ENCODE assay signal across 17 mouse cellular contexts in the genomic region with DNA sequence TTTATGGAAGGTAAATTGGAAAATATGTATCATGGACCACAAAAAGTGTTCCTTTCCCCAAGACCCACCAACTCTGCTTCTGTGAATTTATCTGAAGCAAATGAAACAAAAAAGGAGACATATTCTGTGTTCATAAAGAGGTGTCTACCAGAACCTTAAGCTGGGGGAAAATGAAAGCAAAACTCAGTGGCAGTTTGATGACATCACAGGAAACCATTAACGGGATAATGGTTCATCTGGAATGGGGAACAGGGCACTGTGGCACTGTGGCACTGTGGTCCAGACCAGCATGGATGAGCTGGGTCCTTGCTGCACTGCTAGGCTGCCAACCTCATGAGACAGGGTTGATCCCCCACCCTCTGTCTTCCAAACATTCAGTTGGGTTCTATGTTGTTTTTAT. TPM values are rescaled to one million over a fixed set of nuclear protein-coding genes. Genes with fewer than 3 reads are reported as not detected.
A peak's percentile ranks its signal among the peaks of the same experiment; 100 is the strongest.
DNase-seq lines count a peak whose midpoint lies in the region; ATAC-seq and TF ChIP-seq lines count a peak whose summit lies in the region.
"Had no signal": no experiment of that assay in that cellular context is flagged by ENCODE, and none has a peak within 500 bp of the region (broad histone marks: within the 10 kb centered on the region; RNA-seq: fewer than 3 reads in every experiment).

No protein-coding gene starts in this region.

- no peaks in the 10 kb centered on the region for H3K36me3 ChIP-seq in lung, embryonic 14.5 days (ENCODE audit: insufficient read depth)
- H3K36me3 ChIP-seq: hindbrain, embryonic 10.5 days had no signal

- peaks cover 3% of the 10 kb centered on the region; the same call in 1 of the 2 replicates for H3K4me1 ChIP-seq in lung, embryonic 14.5 days (ENCODE audit: insufficient read depth)
- H3K4me1 ChIP-seq: hindbrain, embryonic 10.5 days had no signal

- no peak overlapping the region for H3K4me3 ChIP-seq in lung, embryonic 14.5 days (ENCODE audit: low read depth, low read length)
- H3K4me3 ChIP-seq: hindbrain, embryonic 10.5 days; layer of hippocampus, adult 2 months had no signal

- whole genome bisulfite sequencing in lung, embryonic 14.5 days: 60% methylated on average over 1 of the region's 1 CpGs

- no peaks in the 10 kb centered on the region for H3K9me3 ChIP-seq in lung, embryonic 14.5 days (ENCODE audit: low read depth, low read length)
- H3K9me3 ChIP-seq: hindbrain, embryonic 10.5 days had no signal

- DNase-seq in lung, embryonic 14.5 days: peak; percentile 31
- no peak for DNase-seq in lung, postnatal 14 days
- DNase-seq in naive thymus-derived CD4-positive, alpha-beta T cell, adult 2 months (ENCODE audit: low read depth): peak; percentile 12
- DNase-seq in cerebellum, postnatal 10 days: no peak
- no peak for DNase-seq in spleen, postnatal 10 days (ENCODE audit: low spot score in 2 of 2)
- DNase-seq: cerebellum, adult 9-10 months; midbrain, embryonic 14.5 days; right cerebral cortex, adult 18-20 months; thymus, adult 18-20 months had no signal

- no peak overlapping the region for H3K4me2 ChIP-seq in lung, embryonic 14.5 days

- no peak for TF ChIP-seq CTCF in lung, embryonic 14.5 days (IDR thresholded peaks at IDR 0.05; ENCODE audit: low read depth)

- H3K27me3 ChIP-seq in lung, embryonic 14.5 days (ENCODE audit: insufficient read depth, low read length): no peaks in the 10 kb centered on the region

- no peak overlapping the region for H3K27ac ChIP-seq in lung, embryonic 14.5 days (ENCODE audit: low read depth)
- H3K27ac ChIP-seq: hindbrain, embryonic 10.5 days; layer of hippocampus, adult 2 months; liver, embryonic 14.5 days; macrophage had no signal

- H3K9ac ChIP-seq in lung, embryonic 14.5 days: no peak overlapping the region
- H3K9ac ChIP-seq: liver, embryonic 14.5 days had no signal

- ATAC-seq in lung, embryonic 14.5 days (ENCODE audit: insufficient read depth): no peak
- peak; percentile 67 for ATAC-seq in CD4-positive, CD25-positive, alpha-beta regulatory T cell, adult 4 months
- ATAC-seq in hematopoietic stem cell, adult 5-6 weeks (replicated peaks in 1 of 2; ENCODE audit: insufficient read depth in 1 of 2, low FRiP score in 2 of 2, low TSS enrichment in 1 of 2, low read depth in 1 of 2, poor library complexity in 2 of 2, severe bottlenecking in 2 of 2): peak; percentile 66 to 85
- ATAC-seq: forebrain, embryonic 14.5 days had no signal

RNA-seq across cellular contexts. Expression of gene Gm826, which starts 1.1 kb away (rescaled TPM):
- 0.70 TPM in 1 of 2 replicates, not detected in the other for polyA plus RNA-seq in lung, embryonic 14.5 days (2014; fragmentation: Nextera tagmentation; extraction: Ambion mirVana)
- not detected for polyA plus RNA-seq in CD4-positive, CD25-positive, alpha-beta regulatory T cell, adult 4 months (2017; shearing (Covaris generic))
- total RNA-seq in hematopoietic stem cell, adult 5-6 weeks (2017): not detected in 2 replicates
- total RNA-seq: layer of hippocampus, adult 2 months had no signal
- polyA plus RNA-seq: forebrain, embryonic 14.5 days; stomach, embryonic 14.5 days had no signal

RNA-seq across cellular contexts. Expression of gene Mafb, which starts 31.8 kb away (rescaled TPM):
- polyA plus RNA-seq in lung, embryonic 14.5 days (2014; fragmentation: Nextera tagmentation; extraction: Ambion mirVana): 2.8 and 3.4 TPM in 2 replicates
- polyA plus RNA-seq in CD4-positive, CD25-positive, alpha-beta regulatory T cell, adult 4 months (2017; shearing (Covaris generic)): under 1 TPM in 1 of 2 experiments, not detected in 1; 0.18 TPM
- 0.56 and 1.5 TPM in 2 replicates for total RNA-seq in hematopoietic stem cell, adult 5-6 weeks (2017)

Comparison
In these comparisons a context has a peak if more than half of its experiments do, and no peak if none do; other contexts are left out.
1. DNase-seq: peak in lung, embryonic 14.5 days (single experiment) and naive thymus-derived CD4-positive, alpha-beta T cell, adult 2 months (single experiment); none in lung, postnatal 14 days (single experiment), cerebellum, postnatal 10 days (0 of 2) and spleen, postnatal 10 days (0 of 2).